Mouse (Mus musculus): Measurements from ENCODE around the gene Defb36. TPM values are rescaled to one million over a fixed set of nuclear protein-coding genes. Genes with fewer than 3 reads are reported as not detected.

Gene Defb36
- polyA plus RNA-seq, 1 experiment from 2014 or later = not detected

- 27% methylated on average over 11 of the region's 11 CpGs for WGBS
- Histone ChIP-seq H3K4me1 (peaks cover 26% of the 10 kb centered on the region), H3K9ac (no peak overlapping the region), H3K36me3 (no peaks in the 10 kb centered on the region), H3K4me2 (no peak overlapping the region), H3K27me3 (no peaks in the 10 kb centered on the region), H3K4me3 (no peak overlapping the region), H3K27ac (0 out of 2 replicates have a peak overlapping the region, but pooled peaks have one; percentile 33), H3K9me3 (no peaks in the 10 kb centered on the region)
- no peak for ATAC-seq (ENCODE audit: insufficient number of reproducible peaks, low FRiP score, low TSS enrichment, low read depth)
These were observed 35.4 kb downstream of the Defb36 start for GRCm38 (mm10) chr2:152639406-152640113.

- Histone ChIP-seq H3K4me2 (no peak overlapping the region), H3K27me3 (no peaks in the 10 kb centered on the region)
These were observed 48.9 kb downstream of the Defb36 start for GRCm38 (mm10) chr2:152652901-152653620.

GRCm38 (mm10) chr2:152653874-152654715, 50.0 kb downstream of the Defb36 start:
- Histone ChIP-seq H3K4me3 (no peak overlapping the region), H3K9me3 (no peaks in the 10 kb centered on the region), H3K9ac (no peak overlapping the region), H3K27ac (no peak overlapping the region), H3K4me2 (no peak overlapping the region), H3K4me1 (peaks cover 9% of the 10 kb centered on the region; the same call in 1 of the 2 replicates), H3K27me3 (no peaks in the 10 kb centered on the region), H3K36me3 (no peaks in the 10 kb centered on the region)
- ATAC-seq (ENCODE audit: insufficient number of reproducible peaks, low FRiP score, low TSS enrichment, low read depth) = no peak
- WGBS = 48% methylated on average over 14 of the region's 14 CpGs

More at GRCm38 (mm10) chr2:152652901-152653620, 48.9 kb downstream of the Defb36 start:
- peak; percentile 36; the same call in 1 of the 2 replicates for ATAC-seq (ENCODE audit: insufficient number of reproducible peaks, low FRiP score, low TSS enrichment, low read depth)
- Histone ChIP-seq H3K36me3 (no peaks in the 10 kb centered on the region), H3K27ac (no peak overlapping the region), H3K9me3 (no peaks in the 10 kb centered on the region), H3K9ac (no peak overlapping the region), H3K4me3 (no peak overlapping the region), H3K4me1 (peaks cover 9% of the 10 kb centered on the region; the same call in 1 of the 2 replicates)
- whole genome bisulfite sequencing = 54% methylated on average over 10 of the region's 10 CpGs

GRCm38 (mm10) chr2:152657398-152657797, 53.3 kb downstream of the Defb36 start:
- H3K9me3 ChIP-seq = no peaks in the 10 kb centered on the region
- no peak overlapping the region for H3K4me2 ChIP-seq
- no peaks in the 10 kb centered on the region for H3K27me3 ChIP-seq
- no peak overlapping the region for H3K27ac ChIP-seq
- no peak overlapping the region for H3K9ac ChIP-seq
- H3K4me3 ChIP-seq = no peak overlapping the region
- H3K4me1 ChIP-seq = peaks cover 9% of the 10 kb centered on the region; the same call in 1 of the 2 replicates
- ATAC-seq (ENCODE audit: insufficient number of reproducible peaks, low FRiP score, low TSS enrichment, low read depth) = no peak
- WGBS = 60% methylated on average over 10 of the region's 10 CpGs
- H3K36me3 ChIP-seq = no peaks in the 10 kb centered on the region

- 72% methylated on average over 6 of the region's 6 CpGs for WGBS
- no peak overlapping the region for H3K4me2 ChIP-seq
- H3K27ac ChIP-seq = no peak overlapping the region
- no peaks in the 10 kb centered on the region for H3K9me3 ChIP-seq
- no peak overlapping the region for H3K4me3 ChIP-seq
- H3K27me3 ChIP-seq = no peaks in the 10 kb centered on the region
- ATAC-seq (ENCODE audit: insufficient number of reproducible peaks, low FRiP score, low TSS enrichment, low read depth) = no peak
- no peaks in the 10 kb centered on the region for H3K36me3 ChIP-seq
- H3K4me1 ChIP-seq = no peaks in the 10 kb centered on the region
- H3K9ac ChIP-seq = no peak overlapping the region
These were observed 57.0 kb downstream of the Defb36 start for GRCm38 (mm10) chr2:152661163-152661562.

Other genes starting within 250 kb of the Defb36 start
- 1.0 and 1.5 TPM in 2 replicates for gene Nrsn2, start 227.7 kb upstream of the Defb36 start, polyA plus RNA-seq (2015; fragmentation: Nextera tagmentation; extraction: Ambion mirVana)
- gene Sox12, start 206.3 kb upstream of the Defb36 start, polyA plus RNA-seq (2015; fragmentation: Nextera tagmentation; extraction: Ambion mirVana) = 5.2 and 6.6 TPM in 2 replicates
- 28.5 and 35.0 TPM in 2 replicates for gene Zcchc3, start 189.3 kb upstream of the Defb36 start, polyA plus RNA-seq (2015; fragmentation: Nextera tagmentation; extraction: Ambion mirVana)
- gene 6820408C15Rik, start 188.7 kb upstream of the Defb36 start, polyA plus RNA-seq (2015; fragmentation: Nextera tagmentation; extraction: Ambion mirVana) = 0.10 TPM in 1 of 2 replicates, not detected in the other
- not detected in 2 replicates for gene Defb23, start 139.7 kb upstream of the Defb36 start, polyA plus RNA-seq (2015; fragmentation: Nextera tagmentation; extraction: Ambion mirVana)
- gene Defb20, start 127.3 kb upstream of the Defb36 start, polyA plus RNA-seq (2015; fragmentation: Nextera tagmentation; extraction: Ambion mirVana) = not detected in 2 replicates
- gene Defb22, start 114.2 kb upstream of the Defb36 start, polyA plus RNA-seq (2015; fragmentation: Nextera tagmentation; extraction: Ambion mirVana) = not detected in 2 replicates
- gene Defb26, start 92.6 kb upstream of the Defb36 start, polyA plus RNA-seq (2015; fragmentation: Nextera tagmentation; extraction: Ambion mirVana) = not detected in 2 replicates
- not detected in 2 replicates for gene Defb28, start 86.1 kb upstream of the Defb36 start, polyA plus RNA-seq (2015; fragmentation: Nextera tagmentation; extraction: Ambion mirVana)
- gene Defb29, start 64.2 kb upstream of the Defb36 start, polyA plus RNA-seq (2015; fragmentation: Nextera tagmentation; extraction: Ambion mirVana) = not detected in 2 replicates
- not detected in 2 replicates for gene Gm17416, start 35.0 kb upstream of the Defb36 start, polyA plus RNA-seq (2015; fragmentation: Nextera tagmentation; extraction: Ambion mirVana)
- not detected in 2 replicates for gene Defb21, start 31.6 kb upstream of the Defb36 start, polyA plus RNA-seq (2015; fragmentation: Nextera tagmentation; extraction: Ambion mirVana)
- gene Defb19, start 24.0 kb upstream of the Defb36 start, polyA plus RNA-seq (2015; fragmentation: Nextera tagmentation; extraction: Ambion mirVana) = not detected in 2 replicates
- gene Defb45, start 4.9 kb upstream of the Defb36 start, polyA plus RNA-seq (2015; fragmentation: Nextera tagmentation; extraction: Ambion mirVana) = not detected in 2 replicates
- gene Defb25, start 18.7 kb downstream of the Defb36 start, polyA plus RNA-seq (2015; fragmentation: Nextera tagmentation; extraction: Ambion mirVana) = 0.92 and 1.1 TPM in 2 replicates
- gene Rem1, start 22.6 kb downstream of the Defb36 start, polyA plus RNA-seq (2015; fragmentation: Nextera tagmentation; extraction: Ambion mirVana) = 5.2 and 7.4 TPM in 2 replicates
- 143 and 150 TPM in 2 replicates for gene H13, start 65.1 kb downstream of the Defb36 start, polyA plus RNA-seq (2015; fragmentation: Nextera tagmentation; extraction: Ambion mirVana)
- gene Mcts2, start 82.7 kb downstream of the Defb36 start, polyA plus RNA-seq (2015; fragmentation: Nextera tagmentation; extraction: Ambion mirVana) = 22.0 and 24.2 TPM in 2 replicates
- 167 and 168 TPM in 2 replicates for gene Id1, start 131.9 kb downstream of the Defb36 start, polyA plus RNA-seq (2015; fragmentation: Nextera tagmentation; extraction: Ambion mirVana)
- gene Cox4i2, start 149.8 kb downstream of the Defb36 start, polyA plus RNA-seq (2015; fragmentation: Nextera tagmentation; extraction: Ambion mirVana) = 33.9 and 36.2 TPM in 2 replicates
- gene Bcl2l1, start 227.4 kb downstream of the Defb36 start, polyA plus RNA-seq (2015; fragmentation: Nextera tagmentation; extraction: Ambion mirVana) = 96.2 and 96.7 TPM in 2 replicates
- 66.2 and 69.1 TPM in 2 replicates for gene Tpx2, start 243.6 kb downstream of the Defb36 start, polyA plus RNA-seq (2015; fragmentation: Nextera tagmentation; extraction: Ambion mirVana)

Data from limb, embryonic 15.5 days (tissue).